Mouse (Mus musculus) hindbrain, embryonic 10.5 days (tissue): ENCODE data around the gene Cdh22. TPM values are rescaled to one million over a fixed set of nuclear protein-coding genes. Genes with fewer than 3 reads are reported as not detected.

Source experiments
- DNase-seq: peaks from one replicate; pipeline ENCODE4 v3.0.0-alpha.2; 2017; ENCODE audit warnings: low spot score
- H3K27ac ChIP-seq: fragments of 300-500 bp; sonication (generic); 2 replicates; pipeline ENCODE4 v1.5.1; 2016; ENCODE audit warnings: mild to moderate bottlenecking, moderate library complexity
- H3K27me3 ChIP-seq: fragments of 300-500 bp; sonication (generic); 2 replicates; pipeline ENCODE4 v1.6.1; 2016; ENCODE audit warnings: mild to moderate bottlenecking; ENCODE audit not compliant: poor library complexity, insufficient read depth, severe bottlenecking
- H3K36me3 ChIP-seq: fragments of 300-500 bp; sonication (generic); 2 replicates; pipeline ENCODE4 v1.6.1; 2016; ENCODE audit warnings: mild to moderate bottlenecking, moderate library complexity
- H3K4me1 ChIP-seq: fragments of 300-500 bp; sonication (generic); replicated peaks from 2 replicates; pipeline ENCODE4 v1.6.1; 2016; ENCODE audit warnings: mild to moderate bottlenecking
- H3K4me3 ChIP-seq: fragments of 300-500 bp; sonication (generic); 2 replicates; pipeline ENCODE4 v1.5.1; 2016; ENCODE audit warnings: mild to moderate bottlenecking, moderate library complexity
- H3K9me3 ChIP-seq: fragments of 300-500 bp; sonication (generic); 2 replicates; pipeline ENCODE4 v1.6.1; 2016; ENCODE audit warnings: mild to moderate bottlenecking, moderate library complexity
- WGBS: fragments of 180-500 bp; shearing (Covaris S2); methylation state at CpG from one replicate; pipeline ENCODE4 v1.1.7; 2016; 5-methylcytosine and 5-hydroxymethylcytosine counted together
- polyA plus RNA-seq: library from polyadenylated mRNA; unstranded; fragments of >200 nt; fragmentation: Nextera tagmentation; extraction: Ambion mirVana; gene quantifications from 2 replicates; pipeline ENCODE4 v1.2.1, GENCODE M21; 2016

The Cdh22 gene
- polyA plus RNA-seq, 1 experiment from 2014 or later = 8.7 TPM

- no peak for DNase-seq
- no peak overlapping the region for H3K4me3 ChIP-seq
- H3K9me3 ChIP-seq = no peaks in the 10 kb centered on the region
- no peak overlapping the region for H3K27ac ChIP-seq
- H3K36me3 ChIP-seq = no peaks in the 10 kb centered on the region
- 27% methylated on average over 7 of the region's 7 CpGs for WGBS
- peaks cover 41% of the 10 kb centered on the region for H3K4me1 ChIP-seq
- peaks cover 69% of the 10 kb centered on the region for H3K27me3 ChIP-seq
Measured at GRCm38 (mm10) chr2:165081257-165081656, 153.4 kb downstream of the Cdh22 start.

GRCm38 (mm10) chr2:165080657-165081056, 154.0 kb downstream of the Cdh22 start:
- H3K4me3 ChIP-seq = no peak overlapping the region
- no peaks in the 10 kb centered on the region for H3K36me3 ChIP-seq
- no peak for DNase-seq
- H3K27me3 ChIP-seq = peaks cover 71% of the 10 kb centered on the region
- no peaks in the 10 kb centered on the region for H3K9me3 ChIP-seq
- peaks cover 47% of the 10 kb centered on the region for H3K4me1 ChIP-seq
- no peak overlapping the region for H3K27ac ChIP-seq
- WGBS = 29% methylated on average over 9 of the region's 9 CpGs

- H3K27ac ChIP-seq = peak overlapping the region; percentile 41; the same call in 1 of the 2 replicates
- H3K4me3 ChIP-seq = no peak overlapping the region
- no peaks in the 10 kb centered on the region for H3K9me3 ChIP-seq
- peaks cover 79% of the 10 kb centered on the region for H3K27me3 ChIP-seq
- DNase-seq = peak; percentile 37
- peaks cover 46% of the 10 kb centered on the region for H3K4me1 ChIP-seq
- WGBS = 33% methylated on average over 10 of the region's 10 CpGs
- no peaks in the 10 kb centered on the region for H3K36me3 ChIP-seq
Measured at GRCm38 (mm10) chr2:165078605-165079004, 156.0 kb downstream of the Cdh22 start.

GRCm38 (mm10) chr2:165078045-165078444, 156.6 kb downstream of the Cdh22 start:
- no peak for DNase-seq
- Histone ChIP-seq H3K36me3 (no peaks in the 10 kb centered on the region), H3K4me1 (peaks cover 49% of the 10 kb centered on the region), H3K4me3 (no peak overlapping the region), H3K27ac (peak overlapping the region; percentile 41; the same call in 1 of the 2 replicates), H3K9me3 (no peaks in the 10 kb centered on the region), H3K27me3 (peaks cover 85% of the 10 kb centered on the region)
- 73% methylated on average over 8 of the region's 8 CpGs for WGBS

- H3K27ac ChIP-seq = peak overlapping the region; percentile 51
- DNase-seq = peak; percentile 25
- peak overlapping the region; percentile 1 for H3K4me3 ChIP-seq
- no peaks in the 10 kb centered on the region for H3K36me3 ChIP-seq
- WGBS = 4% methylated on average over 9 of the region's 9 CpGs
- H3K27me3 ChIP-seq = peaks cover 91% of the 10 kb centered on the region
- no peaks in the 10 kb centered on the region for H3K9me3 ChIP-seq
- H3K4me1 ChIP-seq = peaks cover 50% of the 10 kb centered on the region
Measured at GRCm38 (mm10) chr2:165077055-165077454, 157.6 kb downstream of the Cdh22 start.

- no peak overlapping the region for H3K27ac ChIP-seq
- no peak overlapping the region for H3K4me3 ChIP-seq
- peaks cover 54% of the 10 kb centered on the region for H3K4me1 ChIP-seq
- 38% methylated on average over 2 of the region's 2 CpGs for WGBS
- H3K27me3 ChIP-seq = peaks cover 90% of the 10 kb centered on the region
- DNase-seq = peak; percentile 84
- H3K36me3 ChIP-seq = no peaks in the 10 kb centered on the region
- H3K9me3 ChIP-seq = no peaks in the 10 kb centered on the region
Measured at GRCm38 (mm10) chr2:165074937-165075336, 159.7 kb downstream of the Cdh22 start.

- Histone ChIP-seq H3K4me1 (peaks cover 55% of the 10 kb centered on the region), H3K9me3 (no peaks in the 10 kb centered on the region), H3K27me3 (peaks cover 89% of the 10 kb centered on the region), H3K27ac (no peak overlapping the region), H3K4me3 (no peak overlapping the region), H3K36me3 (no peaks in the 10 kb centered on the region)
- 52% methylated on average over 11 of the region's 11 CpGs for WGBS
- no peak for DNase-seq
Measured at GRCm38 (mm10) chr2:165074081-165074884, 160.4 kb downstream of the Cdh22 start.

- H3K36me3 ChIP-seq = no peaks in the 10 kb centered on the region
- H3K9me3 ChIP-seq = no peaks in the 10 kb centered on the region
- H3K27ac ChIP-seq = no peak overlapping the region
- H3K4me1 ChIP-seq = peaks cover 46% of the 10 kb centered on the region
- H3K27me3 ChIP-seq = peaks cover 81% of the 10 kb centered on the region
- no peak overlapping the region for H3K4me3 ChIP-seq
- DNase-seq = no peak
- WGBS = 23% methylated on average over 9 of the region's 9 CpGs
Measured at GRCm38 (mm10) chr2:165073381-165073781, 161.3 kb downstream of the Cdh22 start.

- Histone ChIP-seq H3K27ac (no peak overlapping the region), H3K4me1 (peaks cover 22% of the 10 kb centered on the region), H3K36me3 (no peaks in the 10 kb centered on the region), H3K27me3 (peaks cover 50% of the 10 kb centered on the region), H3K9me3 (no peaks in the 10 kb centered on the region), H3K4me3 (peak overlapping the region; percentile 36)
- 25% methylated on average over 23 of the region's 23 CpGs for WGBS
- DNase-seq = peak; percentile 80
Measured at GRCm38 (mm10) chr2:165070096-165070816, 164.4 kb downstream of the Cdh22 start.

GRCm38 (mm10) chr2:165068806-165069205, 165.8 kb downstream of the Cdh22 start:
- WGBS = 81% methylated on average over 2 of the region's 2 CpGs

GRCm38 (mm10) chr2:165064489-165064888, 170.2 kb downstream of the Cdh22 start:
- Histone ChIP-seq H3K9me3 (no peaks in the 10 kb centered on the region), H3K27ac (no peak overlapping the region), H3K4me1 (peaks cover 5% of the 10 kb centered on the region), H3K36me3 (no peaks in the 10 kb centered on the region), H3K4me3 (no peak overlapping the region), H3K27me3 (peaks cover 7% of the 10 kb centered on the region; the same call in 1 of the 2 replicates)
- WGBS = 80% methylated on average over 7 of the region's 7 CpGs
- no peak for DNase-seq

More at GRCm38 (mm10) chr2:165068806-165069205, 165.8 kb downstream of the Cdh22 start:
- Histone ChIP-seq H3K4me1 (peaks cover 22% of the 10 kb centered on the region), H3K4me3 (no peak overlapping the region), H3K9me3 (no peaks in the 10 kb centered on the region), H3K27ac (no peak overlapping the region), H3K27me3 (peaks cover 39% of the 10 kb centered on the region), H3K36me3 (no peaks in the 10 kb centered on the region)
- no peak for DNase-seq

- no peaks in the 10 kb centered on the region for H3K9me3 ChIP-seq
Measured at GRCm38 (mm10) chr2:165061638-165062433, 172.8 kb downstream of the Cdh22 start.

More at GRCm38 (mm10) chr2:165061638-165062433, 172.8 kb downstream of the Cdh22 start:
- Histone ChIP-seq H3K27ac (no peak overlapping the region), H3K27me3 (peaks cover 14% of the 10 kb centered on the region; the same call in 1 of the 2 replicates), H3K4me3 (no peak overlapping the region), H3K36me3 (no peaks in the 10 kb centered on the region), H3K4me1 (peaks cover 15% of the 10 kb centered on the region)
- WGBS = 88% methylated on average over 16 of the region's 16 CpGs
- no peak for DNase-seq
